Mouse (Mus musculus) lung, postnatal 0 days (tissue): ENCODE data around the gene Mtor. TPM values are rescaled to one million over a fixed set of nuclear protein-coding genes. Genes with fewer than 3 reads are reported as not detected.

ENCODE experiments used
- ATAC-seq: fragments of 200-750 bp; cut with Nextera tagmentation; 2 replicates; pipeline ENCODE4 v1.8.0; 2017; ENCODE audit warnings: moderate library complexity
- DNase-seq: peaks from one replicate; pipeline ENCODE4 v3.0.0-alpha.2; 2016; ENCODE audit warnings: low spot score
- H3K27ac ChIP-seq: fragments of 300-500 bp; sonication (generic); 2 replicates; pipeline ENCODE4 v1.5.1; 2014; ENCODE audit warnings: antibody characterized with exemption, mild to moderate bottlenecking, low read length, mixed read lengths
- H3K27me3 ChIP-seq: fragments of 300-500 bp; sonication (generic); replicated peaks from 2 replicates; pipeline ENCODE4 v1.6.1; 2014; ENCODE audit warnings: low read length, mixed read lengths; ENCODE audit not compliant: insufficient read depth
- H3K36me3 ChIP-seq: fragments of 300-500 bp; sonication (generic); 2 replicates; pipeline ENCODE4 v1.6.1; 2014; ENCODE audit warnings: low read length, mixed read lengths; ENCODE audit not compliant: insufficient read depth
- H3K4me1 ChIP-seq: fragments of 300-500 bp; sonication (generic); 2 replicates; pipeline ENCODE4 v1.6.1; 2014; ENCODE audit warnings: antibody characterized with exemption, low read depth, low read length, mixed read lengths; ENCODE audit not compliant: insufficient read depth
- H3K4me2 ChIP-seq: fragments of 300-500 bp; sonication (generic); replicated peaks from 2 replicates; pipeline ENCODE4 v1.6.1; 2014; ENCODE audit warnings: low read depth, mild to moderate bottlenecking, low read length, moderate library complexity, mixed read lengths
- H3K4me3 ChIP-seq: fragments of 300-500 bp; sonication (generic); 2 replicates; pipeline ENCODE4 v1.5.1; 2014; ENCODE audit warnings: low read depth, low read length
- H3K9ac ChIP-seq: fragments of 300-500 bp; sonication (generic); replicated peaks from 2 replicates; pipeline ENCODE4 v1.6.1; 2014; ENCODE audit warnings: low read depth, mild to moderate bottlenecking
- H3K9me3 ChIP-seq: fragments of 300-500 bp; sonication (generic); 2 replicates; pipeline ENCODE4 v1.6.1; 2016; ENCODE audit warnings: low read length, mixed read lengths
- CTCF ChIP-seq: IDR thresholded peaks from 2 replicates; pipeline ENCODE4 v1.5.1; 2016; ENCODE audit warnings: antibody characterized with exemption, mild to moderate bottlenecking
- EP300 ChIP-seq: IDR thresholded peaks from 2 replicates; pipeline ENCODE4 v1.6.1; 2016; ENCODE audit warnings: antibody characterized with exemption, mild to moderate bottlenecking, control low read depth
- WGBS: fragments of 180-500 bp; shearing (Covaris S2); extraction: QIAGEN DNeasy Blood & Tissue Kit; methylation state at CpG from one replicate; pipeline ENCODE4 v1.1.7; 2014; 5-methylcytosine and 5-hydroxymethylcytosine counted together
- polyA plus RNA-seq: library from polyadenylated mRNA; unstranded; fragments of >200 nt; fragmentation: Nextera tagmentation; extraction: Ambion mirVana; gene quantifications from 2 replicates; pipeline ENCODE4 v1.2.1, GENCODE M21; 2015

The Mtor gene
- polyA plus RNA-seq, 1 experiment from 2014 or later: 15.8 TPM

GRCm38 (mm10) chr4:148415575-148415974, 32.8 kb upstream of the Mtor start:
- no peaks in the 10 kb centered on the region for H3K4me1 ChIP-seq
- H3K9ac ChIP-seq: no peak overlapping the region
- H3K4me2 ChIP-seq: no peak overlapping the region
- no peaks in the 10 kb centered on the region; the same call in 1 of the 2 replicates for H3K27me3 ChIP-seq
- TF ChIP-seq CTCF (no peak), EP300 (no peak)
- 8% methylated on average over 16 of the region's 16 CpGs for WGBS
- H3K9me3 ChIP-seq: no peaks in the 10 kb centered on the region
- H3K4me3 ChIP-seq: no peak overlapping the region
- H3K27ac ChIP-seq: no peak overlapping the region
- no peaks in the 10 kb centered on the region for H3K36me3 ChIP-seq
- ATAC-seq (no peak), DNase-seq (no peak)

GRCm38 (mm10) chr4:148417074-148417526, 31.3 kb upstream of the Mtor start:
- WGBS: 49% methylated on average over 11 of the region's 11 CpGs
- TF ChIP-seq EP300 (no peak), CTCF (no peak)
- no peaks in the 10 kb centered on the region for H3K4me1 ChIP-seq
- no peaks in the 10 kb centered on the region for H3K9me3 ChIP-seq
- no peaks in the 10 kb centered on the region; the same call in 1 of the 2 replicates for H3K27me3 ChIP-seq
- no peaks in the 10 kb centered on the region for H3K36me3 ChIP-seq
- H3K4me3 ChIP-seq: no peak overlapping the region
- ATAC-seq: no peak
- H3K27ac ChIP-seq: no peak overlapping the region
- DNase-seq: no peak
- H3K9ac ChIP-seq: no peak overlapping the region
- H3K4me2 ChIP-seq: no peak overlapping the region

GRCm38 (mm10) chr4:148417559-148417958, 30.9 kb upstream of the Mtor start:
- TF ChIP-seq CTCF (no peak), EP300 (no peak)
- ATAC-seq (no peak), DNase-seq (no peak)
- Histone ChIP-seq H3K4me1 (no peaks in the 10 kb centered on the region), H3K27me3 (no peaks in the 10 kb centered on the region; the same call in 1 of the 2 replicates), H3K9ac (no peak overlapping the region), H3K36me3 (no peaks in the 10 kb centered on the region), H3K4me2 (no peak overlapping the region), H3K4me3 (no peak overlapping the region), H3K9me3 (no peaks in the 10 kb centered on the region), H3K27ac (no peak overlapping the region)
- 62% methylated on average over 6 of the region's 6 CpGs for WGBS

GRCm38 (mm10) chr4:148426950-148427850, 21.2 kb upstream of the Mtor start:
- no peak overlapping the region for H3K9ac ChIP-seq
- H3K36me3 ChIP-seq: no peaks in the 10 kb centered on the region
- H3K4me1 ChIP-seq: no peaks in the 10 kb centered on the region
- 76% methylated on average over 10 of the region's 10 CpGs for WGBS
- no peak overlapping the region for H3K4me2 ChIP-seq
- H3K9me3 ChIP-seq: no peaks in the 10 kb centered on the region
- H3K27ac ChIP-seq: no peak overlapping the region
- no peak for DNase-seq
- no peak overlapping the region for H3K4me3 ChIP-seq
- TF ChIP-seq EP300: no peak
- no peak for TF ChIP-seq CTCF
- ATAC-seq: no peak
- no peaks in the 10 kb centered on the region for H3K27me3 ChIP-seq

- Histone ChIP-seq H3K4me1 (no peaks in the 10 kb centered on the region), H3K4me3 (no peak overlapping the region), H3K9me3 (no peaks in the 10 kb centered on the region), H3K9ac (no peak overlapping the region), H3K4me2 (no peak overlapping the region), H3K36me3 (no peaks in the 10 kb centered on the region), H3K27me3 (no peaks in the 10 kb centered on the region), H3K27ac (no peak overlapping the region)
- no peak for ATAC-seq
- 81% methylated on average over 5 of the region's 5 CpGs for WGBS
- TF ChIP-seq CTCF (no peak), EP300 (no peak)
- DNase-seq: no peak
Observed at GRCm38 (mm10) chr4:148428544-148428943, 19.9 kb upstream of the Mtor start.

GRCm38 (mm10) chr4:148429121-148429520, 19.3 kb upstream of the Mtor start:
- 86% methylated on average over 11 of the region's 11 CpGs for WGBS
- DNase-seq (no peak), ATAC-seq (no peak)
- no peaks in the 10 kb centered on the region for H3K4me1 ChIP-seq
- H3K9me3 ChIP-seq: no peaks in the 10 kb centered on the region
- no peak overlapping the region for H3K4me2 ChIP-seq
- H3K27ac ChIP-seq: no peak overlapping the region
- no peak for TF ChIP-seq CTCF
- no peak for TF ChIP-seq EP300
- no peak overlapping the region for H3K4me3 ChIP-seq
- no peaks in the 10 kb centered on the region for H3K27me3 ChIP-seq
- H3K9ac ChIP-seq: no peak overlapping the region
- no peaks in the 10 kb centered on the region for H3K36me3 ChIP-seq
